In the genomic region with DNA sequence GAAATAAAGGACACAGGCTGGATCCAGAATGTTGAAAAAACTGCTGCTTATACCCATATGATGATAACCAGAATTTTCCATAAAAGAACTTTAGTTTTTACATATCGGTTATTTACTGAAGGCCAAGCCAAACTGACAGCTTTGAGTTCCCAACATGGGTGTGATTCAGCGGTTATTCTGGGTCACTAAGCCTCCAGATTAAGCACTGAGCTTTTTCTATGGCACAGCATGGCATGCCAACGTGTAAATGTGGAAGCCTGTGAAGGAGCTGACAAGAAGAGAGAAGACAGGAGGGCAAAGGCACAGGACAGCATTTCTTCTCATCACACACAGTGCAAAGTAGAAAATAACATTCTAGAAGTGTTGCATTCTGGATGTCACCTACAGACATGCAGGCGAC, we compare ENCODE assay signal across 23 mouse cellular contexts.
DNase-seq lines count a peak whose midpoint lies in the region; ATAC-seq and TF ChIP-seq lines count a peak whose summit lies in the region.
"Had no signal": no experiment of that assay in that cellular context is flagged by ENCODE, and none has a peak within 500 bp of the region (broad histone marks: within the 10 kb centered on the region; RNA-seq: fewer than 3 reads in every experiment).

No protein-coding gene starts in this region.

- no peak overlapping the region for H3K4me3 ChIP-seq in cerebellum, adult 2 months (replicated peaks; ENCODE audit: insufficient read depth, low read depth, low read length)
- H3K4me3 ChIP-seq: embryonic facial prominence, embryonic 15.5 days; erythroblast, embryonic 14.5 days; forebrain, embryonic 10.5 days; forebrain, embryonic 15.5 days; gastrocnemius, adult 2 months; heart, embryonic 12.5 days; hindbrain, embryonic 12.5 days had no signal

- no peak for TF ChIP-seq CTCF in cerebellum, adult 2 months (IDR thresholded peaks at IDR 0.05; ENCODE audit: borderline replicate concordance, insufficient read depth, low read depth, low read length)

- no peak overlapping the region for H3K27ac ChIP-seq in cerebellum, adult 2 months (ENCODE audit: insufficient read depth, low read length)
- H3K27ac ChIP-seq: embryonic facial prominence, embryonic 15.5 days; forebrain, embryonic 10.5 days; forebrain, embryonic 15.5 days; gastrocnemius, adult 2 months; hindbrain, embryonic 12.5 days had no signal

- DNase-seq in cerebellum, adult 2 months, result peak; percentile 15 to 47
- DNase-seq in cerebellum, adult 8-10 months, result no peak
- DNase-seq in frontal cortex, postnatal 14 days (ENCODE audit: low spot score in 2 of 2), result no peak
- peak; percentile 53 for DNase-seq in Muller cell, postnatal 12 days (ENCODE audit: inconsistent ontology term)
- peak; percentile 36 for DNase-seq in retina, embryonic 14.5 days (ENCODE audit: low spot score)
- DNase-seq in kidney, postnatal 4 days, result no peak
- DNase-seq: adrenal gland, adult 2 months; adrenal gland, postnatal 25 days; cerebellum, adult 9-10 months; embryo, embryonic 11 days; gastrocnemius, adult 2 months; gastrocnemius, postnatal 25 days; heart, postnatal 36 days; kidney, adult 18-20 months had no signal

- ATAC-seq in frontal cortex, adult (ENCODE audit: low TSS enrichment), result peak; percentile 85
- ATAC-seq: forebrain, embryonic 15.5 days; hindbrain, embryonic 16.5 days had no signal

- no peak for TF ChIP-seq POLR2A in cerebellum, adult 2 months (IDR thresholded peaks at IDR 0.05; ENCODE audit: borderline replicate concordance, insufficient read depth, low read length)

- WGBS in cerebellum, adult 2 months, result 37% methylated on average over 4 of the region's 4 CpGs

- no peaks in the 10 kb centered on the region for H3K4me1 ChIP-seq in cerebellum, adult 2 months (ENCODE audit: control insufficient read depth, insufficient read depth, low read length)
- H3K4me1 ChIP-seq: embryonic facial prominence, embryonic 15.5 days; forebrain, embryonic 15.5 days; heart, embryonic 12.5 days had no signal

- no peaks in the 10 kb centered on the region for H3K27me3 ChIP-seq in cerebellum, adult 2 months (ENCODE audit: control insufficient read depth, insufficient read depth, low read length)
- H3K27me3 ChIP-seq: CH12.LX; embryonic facial prominence, embryonic 15.5 days; forebrain, embryonic 15.5 days; heart, embryonic 12.5 days; hindbrain, embryonic 12.5 days had no signal

Comparison
In these comparisons a context has a peak if more than half of its experiments do, and no peak if none do; other contexts are left out.
1. DNase-seq: peak in cerebellum, adult 2 months (2 of 2), Muller cell, postnatal 12 days (single experiment) and retina, embryonic 14.5 days (single experiment); none in cerebellum, adult 8-10 months (single experiment), frontal cortex, postnatal 14 days (0 of 2) and kidney, postnatal 4 days (0 of 2).